Mouse (Mus musculus): ENCODE data around the gene Ints13.

Ints13 gene

GRCm38 (mm10) chr6:146500206-146500605 lies 77.4 kb downstream of the Ints13 start:
- DNase-seq (ENCODE audit: low spot score in 2 of 2): no peak
